Mouse (Mus musculus) liver, adult 2 months (tissue): Measurements from ENCODE around the gene Sema5a.

Experiments used
- CTCF ChIP-seq: fragments of 200-500 bp; IDR thresholded peaks from 2 replicates; pipeline ENCODE4 v1.5.1; 2011; ENCODE audit warnings: low read depth, low read length, control low read depth
- POLR2A ChIP-seq: fragments of 200-500 bp; IDR thresholded peaks from 2 replicates; pipeline ENCODE4 v1.6.1; 2011; ENCODE audit warnings: low read length, control low read depth; ENCODE audit not compliant: insufficient read depth; ENCODE audit errors: extremely low read depth

DNA sequence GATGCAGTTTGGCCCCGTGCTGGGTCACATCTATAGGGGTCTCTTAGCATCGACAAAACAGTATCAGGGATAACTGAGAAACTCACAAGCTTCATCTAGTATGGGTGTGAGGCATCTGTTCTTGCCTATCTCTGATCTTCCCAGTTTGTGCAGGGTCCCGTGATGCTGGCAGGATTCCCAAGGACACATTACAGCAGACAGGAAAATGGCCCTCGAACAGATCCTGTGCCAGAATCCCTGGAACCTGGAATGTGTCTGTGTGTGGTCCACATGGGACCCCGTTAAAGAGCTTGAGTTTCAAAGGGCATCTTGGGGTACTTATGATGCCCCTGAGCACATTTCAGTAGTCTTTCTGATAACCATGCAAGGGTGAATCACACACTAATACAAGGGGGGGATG is 249.6 kb downstream of the Sema5a start:
- TF ChIP-seq POLR2A (no peak), CTCF (no peak)
